Mouse (Mus musculus) liver, postnatal 0 days (tissue): Measurements from ENCODE around the gene Prss35. TPM values are rescaled to one million over a fixed set of nuclear protein-coding genes. Genes with fewer than 3 reads are reported as not detected.

Source experiments
- ATAC-seq: fragments of 200-750 bp; cut with Nextera tagmentation; 2 replicates; pipeline ENCODE4 v1.8.0; 2017; ENCODE audit warnings: mild to moderate bottlenecking, moderate library complexity
- DNase-seq: peaks from one replicate; pipeline ENCODE4 v3.0.0-alpha.2; 2016
- H3K27ac ChIP-seq: fragments of 300-500 bp; sonication (generic); 2 replicates; pipeline ENCODE4 v1.5.1; 2014; ENCODE audit warnings: antibody characterized with exemption, moderate library complexity, mild to moderate bottlenecking, low read depth
- H3K27me3 ChIP-seq: fragments of 300-500 bp; sonication (generic); 2 replicates; pipeline ENCODE4 v1.6.1; 2014; ENCODE audit warnings: low read length, control low read depth, mixed read lengths; ENCODE audit not compliant: insufficient read depth
- H3K36me3 ChIP-seq: fragments of 300-500 bp; sonication (generic); replicated peaks from 2 replicates; pipeline ENCODE4 v1.6.1; 2014; ENCODE audit warnings: mild to moderate bottlenecking, control low read depth, low read length, moderate library complexity, mixed read lengths; ENCODE audit not compliant: insufficient read depth
- H3K4me1 ChIP-seq: fragments of 300-500 bp; sonication (generic); 2 replicates; pipeline ENCODE4 v1.6.1; 2014; ENCODE audit warnings: antibody characterized with exemption, mild to moderate bottlenecking, control low read depth; ENCODE audit not compliant: insufficient read depth
- H3K4me2 ChIP-seq: fragments of 300-500 bp; sonication (generic); 2 replicates; pipeline ENCODE4 v1.6.1; 2014; ENCODE audit warnings: low read depth, mild to moderate bottlenecking, low read length, moderate library complexity, mixed read lengths
- H3K4me3 ChIP-seq: fragments of 300-500 bp; sonication (generic); 2 replicates; pipeline ENCODE4 v1.5.1; 2014; ENCODE audit warnings: low read depth, low read length
- H3K9ac ChIP-seq: fragments of 300-500 bp; sonication (generic); replicated peaks from 2 replicates; pipeline ENCODE4 v1.6.1; 2014; ENCODE audit warnings: mild to moderate bottlenecking, moderate library complexity
- H3K9me3 ChIP-seq: fragments of 300-500 bp; sonication (generic); 2 replicates; pipeline ENCODE4 v1.6.1; 2016; ENCODE audit warnings: mild to moderate bottlenecking, control low read depth, low read length, mixed read lengths
- CTCF ChIP-seq: sonication (generic); IDR thresholded peaks from 2 replicates; pipeline ENCODE4 v1.5.1; 2016; ENCODE audit warnings: antibody characterized with exemption, low read depth
- EP300 ChIP-seq: IDR thresholded peaks from 2 replicates; pipeline ENCODE4 v1.6.1; 2016; ENCODE audit warnings: antibody characterized with exemption, low read depth, mild to moderate bottlenecking
- WGBS: fragments of 180-500 bp; shearing (Covaris S2); extraction: QIAGEN DNeasy Blood & Tissue Kit; methylation state at CpG from one replicate; pipeline ENCODE4 v1.1.7; 2014; ENCODE audit not compliant: insufficient replicate concordance; 5-methylcytosine and 5-hydroxymethylcytosine counted together
- polyA plus RNA-seq: library from polyadenylated mRNA; unstranded; fragments of >200 nt; fragmentation: Nextera tagmentation; extraction: Ambion mirVana; gene quantifications from 2 replicates; pipeline ENCODE4 v1.2.1, GENCODE M21; 2015

The Prss35 gene
- polyA plus RNA-seq, 1 experiment from 2014 or later, result 0.54 TPM

DNA sequence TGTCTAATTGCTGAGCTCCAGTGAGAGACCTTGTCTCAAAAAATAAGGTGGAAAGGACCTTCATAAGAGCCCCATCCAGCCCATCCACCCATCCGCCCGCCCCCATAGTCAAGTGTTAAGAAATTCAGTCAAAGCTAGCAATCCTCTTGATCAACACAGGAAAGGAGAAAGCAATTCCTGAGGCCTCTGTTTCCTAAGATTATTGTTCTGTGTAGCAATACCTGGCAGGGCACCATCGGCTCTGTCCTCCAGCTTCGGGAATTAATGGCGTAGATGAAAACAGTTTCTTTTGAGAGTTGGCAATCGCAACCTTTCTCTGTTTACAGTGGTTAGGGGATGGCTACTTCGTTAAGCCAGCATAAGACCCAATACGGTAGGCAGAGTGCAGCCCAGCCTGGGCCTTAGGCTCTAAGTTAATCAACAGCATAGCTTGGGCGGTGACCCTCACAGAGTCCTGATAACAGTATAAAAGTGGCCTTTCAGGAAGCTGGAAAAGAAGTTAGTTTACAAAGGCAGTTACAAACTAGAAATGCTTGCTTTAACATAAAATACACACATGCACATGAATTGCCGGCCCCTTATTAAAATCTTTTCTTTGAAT is 15.1 kb upstream of the Prss35 start:
- no peak overlapping the region for H3K27ac ChIP-seq
- H3K36me3 ChIP-seq, result no peaks in the 10 kb centered on the region
- TF ChIP-seq EP300, result no peak
- TF ChIP-seq CTCF, result no peak
- no peaks in the 10 kb centered on the region for H3K9me3 ChIP-seq
- no peak overlapping the region for H3K4me2 ChIP-seq
- DNase-seq (no peak), ATAC-seq (no peak)
- H3K4me1 ChIP-seq, result no peaks in the 10 kb centered on the region
- 70% methylated on average over 10 of the region's 10 CpGs for WGBS
- H3K27me3 ChIP-seq, result no peaks in the 10 kb centered on the region
- H3K4me3 ChIP-seq, result no peak overlapping the region
- H3K9ac ChIP-seq, result no peak overlapping the region

DNA sequence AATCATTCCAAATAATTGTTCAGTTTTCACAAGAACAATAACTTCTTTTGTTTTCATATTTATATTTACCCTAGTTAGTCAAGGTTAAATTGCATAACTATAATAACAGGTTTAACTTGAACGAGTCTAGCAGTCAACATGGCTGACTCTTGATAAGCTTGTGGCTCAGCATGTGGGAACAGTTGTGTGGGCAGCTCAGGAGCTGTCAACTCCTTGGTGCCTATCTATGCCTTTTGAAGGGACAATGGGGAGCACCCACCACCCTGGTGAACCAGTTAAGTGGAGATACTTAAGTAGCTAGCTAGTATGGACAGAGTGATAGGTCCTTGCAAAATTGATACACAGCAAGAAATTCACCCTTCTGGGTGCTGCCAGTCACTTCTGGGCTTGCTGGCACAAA is 14.4 kb upstream of the Prss35 start:
- Histone ChIP-seq H3K9me3 (no peaks in the 10 kb centered on the region), H3K27me3 (no peaks in the 10 kb centered on the region), H3K9ac (no peak overlapping the region), H3K4me3 (no peak overlapping the region), H3K27ac (no peak overlapping the region), H3K4me2 (no peak overlapping the region), H3K36me3 (no peaks in the 10 kb centered on the region), H3K4me1 (no peaks in the 10 kb centered on the region)
- TF ChIP-seq EP300 (no peak), CTCF (no peak)
- ATAC-seq (no peak), DNase-seq (no peak)
- 34% methylated on average over 1 of the region's 1 CpGs for WGBS

DNA sequence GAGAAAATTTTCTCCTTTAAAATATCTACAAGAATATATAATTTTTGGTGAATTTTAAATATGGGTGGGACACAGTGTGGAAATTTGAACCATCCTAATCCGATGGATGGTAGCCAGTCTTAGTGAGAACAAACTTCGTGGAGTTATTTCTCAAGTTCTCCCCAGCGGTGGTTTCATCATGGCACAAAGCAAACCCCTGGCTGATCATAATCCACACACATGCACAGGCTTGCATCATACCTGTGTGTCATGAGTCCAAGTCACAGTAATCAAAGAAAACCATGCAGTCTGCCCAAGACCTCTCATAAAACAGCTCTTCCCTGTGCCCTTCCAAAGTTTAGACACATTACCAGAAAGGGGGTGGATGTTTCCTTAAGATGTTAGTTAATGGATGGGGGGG is 13.6 kb upstream of the Prss35 start:
- H3K4me2 ChIP-seq, result no peak overlapping the region
- DNase-seq, result peak; percentile 30
- no peaks in the 10 kb centered on the region for H3K36me3 ChIP-seq
- 73% methylated on average over 3 of the region's 3 CpGs for WGBS
- H3K27ac ChIP-seq, result no peak overlapping the region
- no peaks in the 10 kb centered on the region for H3K27me3 ChIP-seq
- H3K4me1 ChIP-seq, result no peaks in the 10 kb centered on the region
- ATAC-seq, result peak; percentile 80
- no peaks in the 10 kb centered on the region for H3K9me3 ChIP-seq
- TF ChIP-seq CTCF (no peak), EP300 (no peak)
- H3K9ac ChIP-seq, result no peak overlapping the region
- H3K4me3 ChIP-seq, result no peak overlapping the region

DNA sequence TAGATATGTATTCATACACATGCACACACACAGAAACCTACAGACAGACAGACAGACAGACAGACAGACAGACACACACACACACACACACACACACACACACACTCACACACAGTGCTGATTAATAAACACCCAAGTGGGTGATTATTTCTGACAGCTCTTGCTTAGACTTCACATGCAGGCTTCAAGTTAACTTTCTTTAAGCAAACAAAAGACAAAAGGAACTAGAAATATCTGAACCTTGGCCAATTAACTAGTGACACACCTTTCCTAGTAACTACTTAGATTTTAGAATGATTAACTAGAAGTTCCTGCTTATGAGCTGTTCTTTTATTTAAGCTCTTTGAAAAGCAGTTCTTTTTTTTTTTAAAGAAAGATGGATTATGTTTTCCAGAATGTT is 9.1 kb upstream of the Prss35 start:
- ATAC-seq (no peak), DNase-seq (no peak)
- Histone ChIP-seq H3K4me1 (no peaks in the 10 kb centered on the region), H3K27me3 (no peaks in the 10 kb centered on the region), H3K4me3 (no peak overlapping the region), H3K9me3 (no peaks in the 10 kb centered on the region), H3K9ac (no peak overlapping the region), H3K27ac (no peak overlapping the region), H3K36me3 (no peaks in the 10 kb centered on the region), H3K4me2 (no peak overlapping the region)
- TF ChIP-seq CTCF (no peak), EP300 (no peak)

DNA sequence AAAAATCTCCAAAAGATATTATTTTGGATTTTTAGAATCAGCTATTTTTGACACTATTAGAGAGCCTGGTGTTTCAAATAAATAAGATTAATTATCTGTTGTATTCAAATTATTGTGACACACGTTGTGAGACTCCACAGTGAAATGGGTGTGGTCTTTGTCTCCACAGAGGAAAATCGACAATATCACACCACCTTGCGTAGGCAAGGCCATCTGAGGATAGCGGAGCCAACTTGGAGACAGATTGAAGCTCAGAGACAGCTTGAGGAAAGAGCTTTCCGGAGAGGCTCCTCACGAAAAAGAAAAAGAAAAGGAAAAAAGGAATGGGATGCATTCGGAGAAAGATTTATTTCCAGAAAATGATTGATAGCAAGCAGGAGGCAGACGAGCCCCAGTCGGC is 8.7 kb upstream of the Prss35 start:
- Histone ChIP-seq H3K36me3 (no peaks in the 10 kb centered on the region), H3K4me3 (no peak overlapping the region), H3K9me3 (no peaks in the 10 kb centered on the region), H3K27ac (no peak overlapping the region), H3K27me3 (no peaks in the 10 kb centered on the region), H3K9ac (no peak overlapping the region), H3K4me2 (no peak overlapping the region), H3K4me1 (no peaks in the 10 kb centered on the region)
- DNase-seq (no peak), ATAC-seq (no peak)
- TF ChIP-seq EP300 (no peak), CTCF (no peak)
- 73% methylated on average over 9 of the region's 9 CpGs for WGBS

DNA sequence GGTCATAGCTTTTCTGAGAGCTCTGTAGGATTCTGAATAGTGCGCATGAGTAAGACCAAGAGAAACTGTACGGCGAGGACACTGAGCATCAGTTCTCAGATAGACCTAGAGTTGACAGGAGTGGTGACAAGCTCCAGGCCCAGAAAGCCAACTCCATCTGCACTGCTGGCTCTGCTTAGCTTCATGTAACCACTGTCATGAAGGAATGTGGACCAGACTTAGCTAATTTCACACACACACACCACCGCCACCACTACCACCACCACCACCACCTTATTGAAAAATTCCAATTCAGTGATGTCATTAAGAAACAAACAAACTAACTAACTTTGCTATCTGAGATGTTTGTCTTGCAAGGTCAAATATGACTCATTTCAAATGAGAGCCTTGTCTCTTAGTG is 6.5 kb upstream of the Prss35 start:
- Histone ChIP-seq H3K9ac (no peak overlapping the region), H3K4me1 (no peaks in the 10 kb centered on the region), H3K4me2 (no peak overlapping the region), H3K27ac (no peak overlapping the region), H3K4me3 (no peak overlapping the region), H3K36me3 (no peaks in the 10 kb centered on the region), H3K27me3 (no peaks in the 10 kb centered on the region), H3K9me3 (no peaks in the 10 kb centered on the region)
- 76% methylated on average over 4 of the region's 4 CpGs for WGBS
- DNase-seq (no peak), ATAC-seq (no peak)
- TF ChIP-seq EP300 (no peak), CTCF (no peak)

DNA sequence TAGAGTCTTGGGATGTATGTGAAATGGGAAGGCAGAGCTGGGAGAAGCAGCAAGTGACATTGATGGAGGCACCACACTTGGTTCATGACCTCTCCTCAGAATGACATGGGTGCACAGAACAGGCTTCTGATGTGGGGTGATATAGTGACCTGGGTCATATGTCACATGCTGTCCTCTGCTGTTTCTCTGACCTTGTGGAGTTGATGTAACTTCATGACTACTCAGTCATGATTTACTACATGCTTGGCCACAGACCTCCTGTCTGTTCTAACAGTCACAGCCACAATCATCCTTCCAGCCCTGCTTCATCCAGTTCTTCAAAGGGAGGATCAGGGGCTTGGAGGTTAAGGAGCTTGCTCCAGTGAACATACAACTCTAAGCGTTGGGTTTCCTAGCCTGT is 5.4 kb upstream of the Prss35 start:
- H3K4me1 ChIP-seq, result no peaks in the 10 kb centered on the region
- no peak for TF ChIP-seq CTCF
- no peak for TF ChIP-seq EP300
- WGBS, result 91% methylated on average over 1 of the region's 1 CpGs
- H3K36me3 ChIP-seq, result no peaks in the 10 kb centered on the region
- no peak overlapping the region for H3K4me2 ChIP-seq
- DNase-seq, result no peak
- no peak overlapping the region for H3K4me3 ChIP-seq
- no peak for ATAC-seq
- no peaks in the 10 kb centered on the region for H3K9me3 ChIP-seq
- H3K27me3 ChIP-seq, result no peaks in the 10 kb centered on the region
- no peak overlapping the region for H3K27ac ChIP-seq
- H3K9ac ChIP-seq, result no peak overlapping the region
